Mouse (Mus musculus) ovary, postnatal 10 days (tissue): ENCODE measurements around the gene Padi3.

ENCODE experiments used
- DNase-seq: peaks from one replicate; pipeline ENCODE4 v3.0.0; 2022; ENCODE audit warnings: low spot score

Padi3 gene

DNA sequence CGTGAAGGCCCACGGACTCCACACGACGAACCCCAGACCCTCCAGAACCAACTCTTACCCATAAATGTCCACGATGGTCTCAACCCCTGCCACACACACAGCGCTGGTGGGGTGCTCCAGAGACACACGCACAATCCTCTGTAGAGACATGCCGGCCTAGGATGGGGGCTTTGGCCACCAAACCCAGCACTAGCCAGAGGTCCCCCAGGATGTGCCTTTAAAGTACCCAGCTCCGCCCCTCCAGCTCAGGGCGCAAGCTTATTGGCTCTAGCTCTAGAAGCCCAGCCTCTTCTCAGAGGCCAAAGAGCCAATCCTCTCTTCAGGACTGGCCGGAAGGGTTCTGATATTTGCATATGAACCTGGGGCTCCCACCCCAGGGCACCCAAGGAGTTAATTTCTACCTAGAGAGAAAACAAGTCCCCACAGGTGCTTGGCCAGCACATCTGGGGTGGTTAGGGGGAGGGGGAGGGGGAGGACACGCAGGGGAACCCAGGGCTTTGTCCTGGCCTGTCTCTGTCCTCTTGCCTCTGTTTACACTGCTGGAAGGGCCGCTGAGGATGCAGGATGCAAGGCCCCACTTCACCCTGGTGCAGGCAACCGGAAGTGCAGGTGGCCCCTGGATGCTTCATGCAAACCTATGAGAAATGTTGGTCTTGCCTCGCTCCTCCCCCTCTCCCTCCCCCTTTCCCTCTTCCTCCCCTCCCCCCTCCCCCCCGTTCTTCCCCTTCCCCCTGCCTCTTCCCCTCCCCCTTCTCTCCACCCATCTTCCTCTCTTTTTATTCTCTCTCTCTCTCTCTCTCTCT lies at the start of gene Padi3:
Gene Padi3, minus strand, starts transcription at position 191 of the 803 bp plus-strand sequence.
- no peak for DNase-seq

GRCm38 (mm10) chr4:140859291-140859690 lies 48.8 kb upstream of the Padi3 start:
- no peak for DNase-seq

- DNase-seq: no peak
Measured at GRCm38 (mm10) chr4:140857813-140858212, 47.4 kb upstream of the Padi3 start.

GRCm38 (mm10) chr4:140857041-140857440 lies 46.6 kb upstream of the Padi3 start:
- DNase-seq: no peak

GRCm38 (mm10) chr4:140855151-140855550 lies 44.7 kb upstream of the Padi3 start:
- DNase-seq: no peak

DNA sequence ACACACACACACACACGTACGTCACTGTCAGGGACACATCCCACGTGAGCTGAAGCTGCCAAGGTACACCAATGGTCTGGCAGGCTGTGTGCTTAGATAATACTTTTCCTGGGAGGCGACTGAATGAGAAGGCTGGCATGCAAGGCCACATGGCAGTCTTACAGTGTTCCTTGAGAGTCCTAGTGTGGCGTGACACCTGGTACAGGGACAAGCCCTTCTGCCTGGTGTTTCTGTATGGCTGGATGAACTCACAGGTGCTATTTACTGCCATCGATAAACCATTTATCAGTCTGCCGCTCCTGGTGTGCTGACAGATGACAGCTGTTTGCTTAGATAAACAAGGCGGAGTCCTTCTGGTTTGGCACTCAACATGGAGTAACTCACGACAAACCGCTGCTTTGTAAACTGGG lies 44.0 kb upstream of the Padi3 start:
- no peak for DNase-seq

GRCm38 (mm10) chr4:140853626-140854025 lies 43.2 kb upstream of the Padi3 start:
- no peak for DNase-seq

DNA sequence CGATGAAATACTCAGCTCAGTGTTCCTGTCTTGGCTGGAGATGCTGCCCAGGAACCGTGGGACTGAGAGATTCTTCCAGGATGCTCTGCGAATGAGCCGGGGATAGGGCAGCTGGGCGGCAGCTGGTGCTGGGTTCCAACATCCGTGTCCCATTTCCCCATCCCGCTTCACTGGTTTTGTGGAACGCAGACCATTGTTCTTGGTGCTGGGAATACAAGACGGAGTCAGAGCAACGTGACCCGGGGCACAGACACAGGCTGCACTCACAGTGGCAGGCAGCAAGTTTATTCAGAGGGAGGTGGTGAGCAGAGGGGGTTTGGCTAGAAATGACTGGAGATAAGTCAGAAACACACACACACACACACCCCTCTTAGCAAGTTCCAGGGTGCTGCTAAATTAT lies 38.9 kb upstream of the Padi3 start:
- DNase-seq: no peak

DNA sequence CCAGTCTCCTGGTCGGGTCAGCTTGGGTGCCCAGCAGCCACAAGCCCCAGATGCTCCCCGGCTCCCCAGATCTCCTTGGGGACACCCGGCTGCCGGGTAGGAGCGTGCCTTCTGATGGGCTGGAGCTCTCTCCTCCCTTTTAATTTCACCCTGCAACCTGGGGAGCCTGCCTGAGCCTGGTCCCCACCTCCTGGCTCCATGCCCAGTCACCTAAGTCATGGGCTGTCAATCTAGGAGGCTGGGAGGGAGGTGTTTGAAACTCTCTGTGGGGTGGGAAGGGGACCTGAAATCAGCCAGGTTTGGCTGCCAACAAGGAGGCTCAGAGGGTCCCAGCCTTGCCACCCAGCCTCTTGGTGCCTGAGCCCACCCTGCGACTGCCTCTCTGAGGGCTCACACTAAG lies 35.2 kb upstream of the Padi3 start, which contains the start of gene Padi1:
Gene Padi1, minus strand, starts transcription at position 113 of the 400 bp plus-strand sequence.
- no peak for DNase-seq

- DNase-seq: no peak
Measured at GRCm38 (mm10) chr4:140844991-140845390, 34.5 kb upstream of the Padi3 start.

DNA sequence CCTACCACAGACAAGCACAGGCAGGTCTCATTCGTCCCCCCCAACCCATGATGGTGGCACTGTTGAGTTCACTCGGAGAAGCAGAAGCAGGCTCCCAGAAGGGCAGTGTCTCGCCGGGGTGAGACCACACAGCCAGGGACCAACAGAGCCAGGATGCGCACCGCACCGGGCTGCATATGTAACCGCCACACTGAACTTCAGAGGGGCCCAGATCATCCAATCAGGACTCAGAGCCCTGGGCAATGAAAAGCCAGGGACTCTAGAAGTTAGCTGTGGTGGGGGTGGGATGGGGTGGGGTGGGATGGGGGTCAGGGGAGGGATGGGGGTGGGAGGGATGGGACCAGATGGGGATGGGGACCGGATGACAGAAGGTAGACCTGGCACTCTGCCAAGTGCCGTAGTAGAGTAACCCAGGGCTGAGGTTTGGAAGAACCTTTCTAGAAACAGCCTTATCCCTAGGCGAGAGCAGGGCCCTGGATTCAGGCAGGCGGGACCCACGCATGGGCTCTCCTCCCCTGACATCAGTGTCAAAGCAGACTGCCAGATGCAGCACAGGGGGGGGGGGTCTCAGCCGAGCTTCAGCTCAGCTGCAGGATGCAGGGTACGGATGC lies 33.3 kb upstream of the Padi3 start:
- no peak for DNase-seq

- DNase-seq: no peak
Measured at GRCm38 (mm10) chr4:140842909-140843308, 32.5 kb upstream of the Padi3 start.

GRCm38 (mm10) chr4:140837879-140838278 lies 27.4 kb upstream of the Padi3 start:
- DNase-seq: no peak

DNA sequence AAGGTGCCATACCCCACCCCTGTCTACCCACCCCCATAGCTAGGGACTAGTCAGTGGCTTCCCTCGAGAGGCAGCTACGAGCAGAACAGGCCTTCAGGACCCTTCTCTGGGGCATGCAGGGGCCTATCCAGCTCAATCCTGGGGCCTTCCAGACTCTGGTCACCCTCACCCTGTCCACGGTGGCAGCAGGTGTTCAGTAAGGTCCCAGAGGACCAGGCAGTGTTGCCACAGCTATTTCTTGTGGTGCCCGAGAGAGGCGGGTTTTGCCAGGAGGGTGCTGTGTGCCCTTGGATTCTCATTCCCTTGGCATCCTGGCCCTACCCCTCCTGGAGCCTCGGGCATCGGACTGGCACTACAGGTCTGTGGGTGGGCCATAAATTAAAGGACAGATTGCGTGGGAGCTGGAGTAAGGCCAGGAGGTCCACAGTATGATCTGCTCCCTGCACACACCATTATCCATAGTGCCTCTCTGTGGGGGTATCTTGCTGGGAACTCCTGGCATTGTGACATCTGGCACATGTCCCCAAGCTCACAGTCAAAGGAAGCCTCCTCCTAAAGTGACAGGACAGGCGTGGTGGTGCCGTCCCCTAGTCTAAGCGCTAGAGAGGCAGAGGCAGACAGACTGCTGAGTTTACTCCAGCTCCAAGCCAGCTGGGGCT lies 25.9 kb upstream of the Padi3 start:
- DNase-seq: no peak

GRCm38 (mm10) chr4:140835682-140836081 lies 25.2 kb upstream of the Padi3 start:
- no peak for DNase-seq

- no peak for DNase-seq
Measured at GRCm38 (mm10) chr4:140834327-140834934, 24.0 kb upstream of the Padi3 start.

DNA sequence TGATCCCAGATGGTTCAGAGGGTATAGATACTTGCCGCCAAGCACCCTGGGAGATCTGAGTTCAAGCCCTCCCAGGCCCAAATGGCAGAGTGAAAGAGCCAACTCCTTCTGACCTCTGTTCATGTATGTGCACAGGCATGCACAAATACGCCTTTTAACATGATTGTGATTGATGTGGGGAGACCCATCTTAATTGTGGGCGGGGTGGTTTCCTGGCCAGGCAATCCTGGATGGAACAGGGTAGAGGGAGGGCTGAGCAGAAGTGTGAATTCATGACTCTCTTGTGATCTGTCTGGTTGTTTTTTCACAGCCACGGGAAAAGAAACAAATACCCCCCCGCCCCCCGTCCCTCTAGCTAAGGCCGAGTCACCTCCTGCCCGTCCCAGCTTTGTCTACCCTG lies 22.4 kb upstream of the Padi3 start:
- DNase-seq: no peak

DNA sequence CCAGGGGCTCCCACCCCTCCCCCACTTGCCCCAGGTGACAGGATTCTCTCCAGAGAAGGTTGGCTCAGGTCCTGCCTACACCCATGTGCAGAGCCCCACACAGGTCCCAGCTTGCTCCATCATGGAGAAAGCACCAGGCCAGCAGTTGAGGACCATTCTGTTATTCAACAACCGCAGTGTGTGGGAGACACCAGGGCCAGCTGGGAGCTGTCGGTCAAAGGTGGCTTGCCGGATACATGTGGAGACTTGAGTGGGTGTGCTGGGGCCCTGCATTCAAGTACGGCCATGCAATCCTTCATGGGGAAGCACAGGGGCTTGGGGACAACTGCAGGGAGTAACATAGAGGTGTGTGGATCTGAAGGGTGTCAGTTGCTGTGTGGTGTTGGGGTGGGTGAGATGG lies 21.4 kb upstream of the Padi3 start:
- DNase-seq: no peak

- DNase-seq: no peak
Measured at GRCm38 (mm10) chr4:140827237-140827636, 16.8 kb upstream of the Padi3 start.

- no peak for DNase-seq
Measured at GRCm38 (mm10) chr4:140825942-140826341, 15.5 kb upstream of the Padi3 start.

DNA sequence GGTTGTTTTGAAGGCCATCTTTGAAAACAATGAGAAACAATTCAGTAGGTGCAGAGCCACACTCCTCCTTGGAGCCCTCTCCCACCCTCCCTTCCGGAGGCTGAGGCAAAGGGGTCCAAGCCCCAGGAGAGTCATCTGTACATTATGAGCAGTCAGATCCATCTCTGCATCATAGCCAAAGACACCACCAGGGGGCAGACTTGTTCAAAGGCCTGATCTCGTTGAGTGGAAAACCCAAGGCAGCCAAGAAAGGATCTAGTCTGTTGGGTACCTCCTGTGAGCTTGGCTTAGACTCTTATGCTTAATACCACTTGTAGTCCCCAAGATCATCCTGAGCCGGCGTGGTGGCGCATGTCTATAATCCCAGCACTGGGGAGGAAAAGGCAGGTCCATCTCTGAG lies 11.5 kb upstream of the Padi3 start:
- no peak for DNase-seq

DNA sequence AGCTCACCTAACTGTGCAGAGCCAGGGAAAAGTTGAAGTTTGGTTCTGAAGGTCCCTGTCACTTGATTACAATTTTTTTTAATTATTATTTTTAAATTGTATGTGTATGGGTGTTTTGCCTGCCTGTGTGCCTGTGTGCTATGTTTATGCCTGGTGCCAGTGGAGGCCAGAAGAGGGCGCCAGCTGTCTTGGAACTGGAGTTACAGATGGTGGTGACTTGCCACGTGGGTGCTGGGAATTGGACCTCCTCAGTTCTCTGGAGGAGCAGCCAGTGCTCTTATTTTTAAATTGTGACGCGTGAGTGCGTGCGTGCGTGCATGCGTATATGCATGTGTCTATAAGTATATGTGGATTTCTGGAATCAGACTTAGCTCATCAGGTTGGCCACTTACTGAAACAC lies 7.0 kb upstream of the Padi3 start:
- DNase-seq: no peak
